Mouse (Mus musculus): ENCODE measurements around the gene Rbbp4. TPM values are rescaled to one million over a fixed set of nuclear protein-coding genes. Genes with fewer than 3 reads are reported as not detected.
A peak's percentile ranks its signal among the peaks of the same experiment; 100 is the strongest.

Gene Rbbp4
- 55.5 and 61.0 TPM in 2 replicates for polyA plus RNA-seq (2012; rRNA removed)

- TF ChIP-seq CTCF (IDR thresholded peaks at IDR 0.05; ENCODE audit: borderline replicate concordance, control insufficient read depth, extremely low read depth, insufficient read depth, low read length, poor library complexity), result peak; percentile 13; the same call in 1 of the 2 replicates
- peak; percentile 48 for TF ChIP-seq POLR2A (IDR thresholded peaks at IDR 0.05; ENCODE audit: control insufficient read depth, extremely low read depth, insufficient read depth, low read length, poor library complexity)
- WGBS, result under 1% methylated on average over 73 of the region's 73 CpGs
- Histone ChIP-seq H3K4me1 (replicated peaks; ENCODE audit: control insufficient read depth, insufficient read depth, low read length) (peaks cover 5% of the 10 kb centered on the region), H3K4me3 (ENCODE audit: control insufficient read depth, insufficient read depth, low read length) (peak within 1 kb of the TSS; percentile 79), H3K36me3 (ENCODE audit: control insufficient read depth, insufficient read depth, low read length) (peaks cover 3% of the 10 kb centered on the region), H3K27me3 (ENCODE audit: control insufficient read depth, insufficient read depth, low read length) (no peaks in the 10 kb centered on the region), H3K27ac (ENCODE audit: control insufficient read depth, insufficient read depth, low read length) (peak within 1 kb of the TSS; percentile 93)
- DNase-seq, result peak; percentile 97
These were observed at the start of gene Rbbp4, which contains the start of gene Zbtb8os for GRCm38 (mm10) chr4:129335216-129336074. Gene Rbbp4 (minus strand): TSS chr4:129335370. Gene Zbtb8os (plus strand): TSS chr4:129335695.

- no peaks in the 10 kb centered on the region for H3K36me3 ChIP-seq (ENCODE audit: control insufficient read depth, insufficient read depth, low read length)
- no peak for DNase-seq
- H3K4me3 ChIP-seq (ENCODE audit: control insufficient read depth, insufficient read depth, low read length), result no peak overlapping the region
- no peaks in the 10 kb centered on the region for H3K27me3 ChIP-seq (ENCODE audit: control insufficient read depth, insufficient read depth, low read length)
- WGBS, result 65% methylated on average over 6 of the region's 6 CpGs
- H3K4me1 ChIP-seq (replicated peaks; ENCODE audit: control insufficient read depth, insufficient read depth, low read length), result no peaks in the 10 kb centered on the region
- TF ChIP-seq POLR2A (IDR thresholded peaks at IDR 0.05; ENCODE audit: control insufficient read depth, extremely low read depth, insufficient read depth, low read length, poor library complexity) (no peak), CTCF (IDR thresholded peaks at IDR 0.05; ENCODE audit: borderline replicate concordance, control insufficient read depth, extremely low read depth, insufficient read depth, low read length, poor library complexity) (no peak)
- H3K27ac ChIP-seq (ENCODE audit: control insufficient read depth, insufficient read depth, low read length), result no peak overlapping the region
These were observed 49.3 kb upstream of the Rbbp4 start for GRCm38 (mm10) chr4:129384440-129384839.

- H3K27ac ChIP-seq (ENCODE audit: control insufficient read depth, insufficient read depth, low read length), result no peak overlapping the region
- H3K4me3 ChIP-seq (ENCODE audit: control insufficient read depth, insufficient read depth, low read length), result no peak overlapping the region
- no peak for TF ChIP-seq POLR2A (IDR thresholded peaks at IDR 0.05; ENCODE audit: control insufficient read depth, extremely low read depth, insufficient read depth, low read length, poor library complexity)
- no peak for TF ChIP-seq CTCF (IDR thresholded peaks at IDR 0.05; ENCODE audit: borderline replicate concordance, control insufficient read depth, extremely low read depth, insufficient read depth, low read length, poor library complexity)
- no peaks in the 10 kb centered on the region for H3K27me3 ChIP-seq (ENCODE audit: control insufficient read depth, insufficient read depth, low read length)
- 100% methylated on average over 3 of the region's 3 CpGs for WGBS
- no peaks in the 10 kb centered on the region for H3K36me3 ChIP-seq (ENCODE audit: control insufficient read depth, insufficient read depth, low read length)
- no peaks in the 10 kb centered on the region for H3K4me1 ChIP-seq (replicated peaks; ENCODE audit: control insufficient read depth, insufficient read depth, low read length)
- DNase-seq, result no peak
These were observed 48.4 kb upstream of the Rbbp4 start for GRCm38 (mm10) chr4:129383586-129383985.

GRCm38 (mm10) chr4:129382488-129382887, 47.3 kb upstream of the Rbbp4 start:
- DNase-seq, result no peak
- Histone ChIP-seq H3K27ac (ENCODE audit: control insufficient read depth, insufficient read depth, low read length) (no peak overlapping the region), H3K27me3 (ENCODE audit: control insufficient read depth, insufficient read depth, low read length) (no peaks in the 10 kb centered on the region), H3K36me3 (ENCODE audit: control insufficient read depth, insufficient read depth, low read length) (no peaks in the 10 kb centered on the region), H3K4me3 (ENCODE audit: control insufficient read depth, insufficient read depth, low read length) (no peak overlapping the region), H3K4me1 (replicated peaks; ENCODE audit: control insufficient read depth, insufficient read depth, low read length) (0 out of 2 replicates have a peak, but pooled peaks cover 3% of the 10 kb centered on the region)
- TF ChIP-seq POLR2A (IDR thresholded peaks at IDR 0.05; ENCODE audit: control insufficient read depth, extremely low read depth, insufficient read depth, low read length, poor library complexity) (no peak), CTCF (IDR thresholded peaks at IDR 0.05; ENCODE audit: borderline replicate concordance, control insufficient read depth, extremely low read depth, insufficient read depth, low read length, poor library complexity) (no peak)
- WGBS, result 95% methylated on average over 2 of the region's 2 CpGs

GRCm38 (mm10) chr4:129382029-129382428, 46.9 kb upstream of the Rbbp4 start:
- 94% methylated on average over 9 of the region's 9 CpGs for WGBS
- no peak for DNase-seq
- no peaks in the 10 kb centered on the region for H3K36me3 ChIP-seq (ENCODE audit: control insufficient read depth, insufficient read depth, low read length)
- H3K4me3 ChIP-seq (ENCODE audit: control insufficient read depth, insufficient read depth, low read length), result no peak overlapping the region
- TF ChIP-seq CTCF (IDR thresholded peaks at IDR 0.05; ENCODE audit: borderline replicate concordance, control insufficient read depth, extremely low read depth, insufficient read depth, low read length, poor library complexity), result no peak
- H3K27me3 ChIP-seq (ENCODE audit: control insufficient read depth, insufficient read depth, low read length), result no peaks in the 10 kb centered on the region
- H3K4me1 ChIP-seq (replicated peaks; ENCODE audit: control insufficient read depth, insufficient read depth, low read length), result 0 out of 2 replicates have a peak, but pooled peaks cover 3% of the 10 kb centered on the region
- H3K27ac ChIP-seq (ENCODE audit: control insufficient read depth, insufficient read depth, low read length), result no peak overlapping the region

GRCm38 (mm10) chr4:129381148-129381547, 46.0 kb upstream of the Rbbp4 start:
- Histone ChIP-seq H3K4me1 (replicated peaks; ENCODE audit: control insufficient read depth, insufficient read depth, low read length) (0 out of 2 replicates have a peak, but pooled peaks cover 3% of the 10 kb centered on the region), H3K36me3 (ENCODE audit: control insufficient read depth, insufficient read depth, low read length) (no peaks in the 10 kb centered on the region), H3K27me3 (ENCODE audit: control insufficient read depth, insufficient read depth, low read length) (no peaks in the 10 kb centered on the region), H3K4me3 (ENCODE audit: control insufficient read depth, insufficient read depth, low read length) (no peak overlapping the region), H3K27ac (ENCODE audit: control insufficient read depth, insufficient read depth, low read length) (no peak overlapping the region)
- TF ChIP-seq CTCF (IDR thresholded peaks at IDR 0.05; ENCODE audit: borderline replicate concordance, control insufficient read depth, extremely low read depth, insufficient read depth, low read length, poor library complexity) (no peak), POLR2A (IDR thresholded peaks at IDR 0.05; ENCODE audit: control insufficient read depth, extremely low read depth, insufficient read depth, low read length, poor library complexity) (no peak)
- DNase-seq, result no peak
- 90% methylated on average over 8 of the region's 8 CpGs for WGBS
